ENCODE assay signal across 1 mouse cellular context in the genomic region with DNA sequence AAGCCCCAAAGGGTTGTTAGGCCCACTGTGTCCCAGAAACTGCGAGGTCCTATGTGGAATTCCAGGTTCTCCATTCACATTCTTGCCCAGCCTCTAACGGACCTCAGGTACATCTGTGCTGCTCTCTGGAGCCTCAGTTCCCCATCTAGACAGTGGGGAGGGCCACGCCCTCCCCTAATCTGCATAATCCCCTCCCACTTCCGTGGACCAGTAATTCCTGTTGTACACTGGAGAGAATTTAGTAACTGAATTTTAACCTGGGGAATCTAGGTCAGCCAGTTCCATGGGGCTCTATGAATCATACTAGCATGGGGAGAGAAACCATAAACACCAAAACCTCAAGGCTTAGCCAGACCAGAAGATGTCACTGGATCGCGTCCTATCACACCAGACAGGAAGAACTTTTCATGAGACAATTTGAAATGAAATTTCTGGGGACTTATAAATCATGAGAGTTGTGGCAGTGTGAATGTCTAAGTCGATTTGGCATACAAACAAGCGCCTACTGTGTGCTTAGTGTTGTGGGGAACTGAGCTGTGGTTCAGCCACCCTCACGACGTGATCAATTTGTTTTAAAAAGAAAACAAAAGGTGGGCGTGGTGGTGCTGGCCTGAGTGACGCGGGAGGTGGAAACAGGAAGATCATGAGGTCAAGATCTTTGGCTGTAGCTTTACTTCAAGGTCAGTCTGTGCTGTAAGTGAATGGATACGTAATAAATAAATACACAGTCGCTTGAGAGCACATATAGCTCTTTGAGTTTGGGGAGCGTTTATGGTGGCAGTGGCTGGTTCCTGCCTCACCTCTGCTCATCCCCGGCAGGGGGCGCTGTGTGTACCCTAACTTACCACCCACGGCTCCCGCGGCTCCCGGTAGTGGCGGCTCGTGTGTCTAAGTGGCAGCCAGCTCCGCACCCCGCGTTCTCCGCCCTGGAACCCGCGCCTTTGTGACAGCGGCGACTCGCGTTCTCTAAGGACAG.
TF ChIP-seq lines count a peak whose summit lies in the region.

No protein-coding gene starts in this region.

TF ChIP-seq in CH12.LX, 34 proteins besides CTCF, POLR2A, EP300 and RAD21:
- TF ChIP-seq GABPA (IDR thresholded peaks at IDR 0.05; ENCODE audit: insufficient replicate concordance, low read depth, low read length) (no peak), CHD1 (IDR thresholded peaks at IDR 0.05; ENCODE audit: low read depth, low read length) (no peak), MXI1 (IDR thresholded peaks at IDR 0.05; ENCODE audit: low read depth, low read length) (peak; percentile 91), SMC3 (IDR thresholded peaks at IDR 0.05; ENCODE audit: low read depth, low read length) (peak; percentile 58), NELFE (IDR thresholded peaks at IDR 0.05; ENCODE audit: low read depth, low read length) (peak; percentile 35), IRF4 (IDR thresholded peaks at IDR 0.05; ENCODE audit: low read depth, low read length) (peak; percentile 43; the same call in 1 of the 2 replicates), KAT2A (IDR thresholded peaks at IDR 0.05; ENCODE audit: insufficient replicate concordance, low read length) (no peak), ZNF384 (IDR thresholded peaks at IDR 0.05; ENCODE audit: low read depth, low read length) (no peak), MEF2A (IDR thresholded peaks at IDR 0.05; ENCODE audit: borderline replicate concordance, low read depth, low read length) (peak; percentile 50; the same call in 1 of the 2 replicates), ETS1 (conservative IDR thresholded peaks at IDR 0.05; ENCODE audit: low read depth, low read length) (no peak; the same call in 1 of the 2 replicates), PAX5 (IDR thresholded peaks at IDR 0.05; ENCODE audit: low read length) (no peak), TCF12 (IDR thresholded peaks at IDR 0.05; ENCODE audit: low read depth, low read length) (peak; percentile 33; the same call in 1 of the 2 replicates), USF2 (conservative IDR thresholded peaks at IDR 0.05; ENCODE audit: low read depth, low read length) (no peak; the same call in 1 of the 2 replicates), MAZ (IDR thresholded peaks at IDR 0.05; ENCODE audit: low read depth, low read length) (peak; percentile 54), E2F4 (IDR thresholded peaks at IDR 0.05; ENCODE audit: insufficient replicate concordance, low read depth, low read length) (no peak), POLR2AphosphoS2 (IDR thresholded peaks at IDR 0.05; ENCODE audit: low read depth, low read length) (no peak), ELF1 (IDR thresholded peaks at IDR 0.05; ENCODE audit: low read depth, low read length) (peak; percentile 83), ZC3H11A (IDR thresholded peaks at IDR 0.05; ENCODE audit: low read depth, low read length) (no peak), UBTF (IDR thresholded peaks at IDR 0.05; ENCODE audit: low read depth, low read length) (no peak), TBP (conservative IDR thresholded peaks at IDR 0.05; ENCODE audit: low read depth, low read length) (peak; percentile 37; the same call in 1 of the 2 replicates), BHLHE40 (IDR thresholded peaks at IDR 0.05; ENCODE audit: low read depth, low read length) (no peak), ZKSCAN1 (IDR thresholded peaks at IDR 0.05; ENCODE audit: borderline replicate concordance, low read depth, low read length) (peak; percentile 82), NRF1 (IDR thresholded peaks at IDR 0.05; ENCODE audit: low read depth, low read length) (no peak; the same call in 1 of the 2 replicates), SIN3A (IDR thresholded peaks at IDR 0.05; ENCODE audit: low read length) (peak; percentile 87), RCOR1 (conservative IDR thresholded peaks at IDR 0.05; ENCODE audit: low read depth, low read length) (no peak), MAX (IDR thresholded peaks at IDR 0.05; ENCODE audit: low read length) (no peak; the same call in 1 of the 2 replicates), USF1 (IDR thresholded peaks at IDR 0.05; ENCODE audit: low read depth, low read length) (no peak), JUND (conservative IDR thresholded peaks at IDR 0.05; ENCODE audit: low read depth, low read length) (0 out of 2 replicates have a peak, but pooled peaks have one; percentile 17), MYC (IDR thresholded peaks at IDR 0.05; ENCODE audit: low read depth, low read length) (no peak; the same call in none of the 2 replicates)
TF ChIP-seq in CH12.LX: peak in this region for 12.
